Mouse (Mus musculus): ENCODE measurements around the gene Hccs. TPM values are rescaled to one million over a fixed set of nuclear protein-coding genes. Genes with fewer than 3 reads are reported as not detected.

Hccs gene
- polyA plus RNA-seq (2015; fragmentation: Illumina TruSeq; extraction: RNeasy Lipid Tissue Mini Kit (QIAGEN cat#74804); ENCODE audit: insufficient read depth, low replicate concordance), result 30.8 TPM

DNA sequence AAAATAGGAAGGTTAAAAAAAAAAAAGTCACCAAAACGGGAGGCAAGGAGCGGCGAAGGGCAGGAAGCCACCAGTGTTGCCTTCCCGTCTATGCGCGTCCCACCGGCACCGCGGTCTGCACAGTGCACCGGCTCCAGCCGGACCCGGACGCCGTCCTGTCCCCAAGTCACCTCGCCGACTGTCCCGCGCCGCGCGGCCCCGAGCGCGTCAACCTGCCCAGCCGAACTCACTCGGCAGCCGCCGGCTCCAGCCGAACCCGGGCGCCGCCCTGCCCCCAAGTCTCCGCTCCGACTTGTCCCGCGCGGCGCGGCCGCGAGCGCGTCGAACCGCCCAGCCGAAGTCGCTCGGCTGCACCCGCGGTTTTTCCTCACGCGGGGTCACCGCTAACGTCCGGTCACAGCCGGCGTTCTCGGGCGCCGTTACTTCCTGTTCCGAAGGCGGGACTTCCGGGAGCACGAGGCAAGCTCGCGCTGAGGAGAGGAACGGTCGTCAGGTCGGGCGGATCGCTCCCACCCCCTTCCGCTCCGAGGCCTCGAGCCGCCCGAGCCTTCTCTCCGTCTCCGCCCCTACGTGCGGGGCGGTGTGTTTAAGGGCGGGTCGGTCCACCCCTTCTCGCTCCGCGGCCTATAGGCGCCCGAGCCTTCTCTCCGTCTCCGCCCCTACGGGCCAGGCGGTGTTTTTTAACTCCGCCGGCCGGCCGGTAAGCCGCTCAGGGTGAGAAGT, at the start of gene Hccs:
Gene Hccs, minus strand, starts transcription at position 428 of the 723 bp plus-strand sequence.

Other genes with a start within 250 kb of the Hccs start
- not detected for gene Amelx, start 133.2 kb downstream of the Hccs start, polyA plus RNA-seq (2015; fragmentation: Illumina TruSeq; extraction: RNeasy Lipid Tissue Mini Kit (QIAGEN cat#74804); ENCODE audit: insufficient read depth, low replicate concordance)